Mouse (Mus musculus) ES-Bruce4 (cell line): ENCODE data around the gene Hvcn1.

Source experiments
- CTCF ChIP-seq: IDR thresholded peaks from one replicate; pipeline ENCODE4 v1.8.1; 2011; ENCODE audit warnings: low read depth, low read length
- EP300 ChIP-seq: IDR thresholded peaks from 2 replicates; pipeline ENCODE4 v1.6.1; 2011; ENCODE audit warnings: low read depth, low read length; ENCODE audit not compliant: insufficient read depth
- POLR2A ChIP-seq: IDR thresholded peaks from one replicate; pipeline ENCODE4 v1.8.1; 2011; ENCODE audit warnings: low read length; ENCODE audit not compliant: insufficient read depth

DNA sequence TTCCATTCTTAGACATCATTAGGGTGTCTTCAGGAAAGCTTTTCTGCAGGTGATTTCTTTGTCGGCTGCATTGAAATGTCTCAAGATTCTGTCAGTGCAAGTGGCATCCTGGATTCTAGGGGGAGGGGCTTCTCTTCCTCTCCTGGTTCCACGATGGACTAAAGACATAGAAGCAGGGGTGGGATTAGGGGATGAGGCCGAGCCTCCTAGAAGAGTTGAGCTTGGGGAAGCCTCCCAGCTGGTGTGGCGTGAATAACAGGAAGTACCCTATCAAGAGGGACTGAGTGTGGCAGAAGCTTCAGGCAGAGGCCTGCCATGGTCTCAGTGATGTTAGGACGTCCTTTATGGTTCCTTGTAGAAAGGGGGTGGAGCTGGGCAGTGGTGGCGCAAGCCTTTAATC is 24.8 kb downstream of the Hvcn1 start:
- TF ChIP-seq CTCF (no peak), EP300 (no peak), POLR2A (no peak)
